Mouse (Mus musculus): Measurements from ENCODE around the gene Vmn1r44. TPM values are rescaled to one million over a fixed set of nuclear protein-coding genes. Genes with fewer than 3 reads are reported as not detected.

Gene Vmn1r44
- polyA plus RNA-seq, 1 experiment from 2014 or later = not detected

Other genes starting within 250 kb of the Vmn1r44 start
- gene Txnrd3, start 239.7 kb upstream of the Vmn1r44 start, polyA plus RNA-seq (2015; fragmentation: Nextera tagmentation; extraction: Ambion mirVana) = 9.4 and 9.6 TPM in 2 replicates
- gene Vmn1r40, start 176.1 kb upstream of the Vmn1r44 start, polyA plus RNA-seq (2015; fragmentation: Nextera tagmentation; extraction: Ambion mirVana) = not detected in 2 replicates
- not detected in 2 replicates for gene Vmn1r41, start 142.9 kb upstream of the Vmn1r44 start, polyA plus RNA-seq (2015; fragmentation: Nextera tagmentation; extraction: Ambion mirVana)
- not detected in 2 replicates for gene Vmn1r42, start 7.2 kb upstream of the Vmn1r44 start, polyA plus RNA-seq (2015; fragmentation: Nextera tagmentation; extraction: Ambion mirVana)
- gene Vmn1r43, start 7.2 kb upstream of the Vmn1r44 start, polyA plus RNA-seq (2015; fragmentation: Nextera tagmentation; extraction: Ambion mirVana) = 0.01 TPM in 2 replicates
- gene Vmn1r45, start 56.9 kb downstream of the Vmn1r44 start, polyA plus RNA-seq (2015; fragmentation: Nextera tagmentation; extraction: Ambion mirVana) = not detected in 2 replicates
- gene Vmn1r46, start 85.7 kb downstream of the Vmn1r44 start, polyA plus RNA-seq (2015; fragmentation: Nextera tagmentation; extraction: Ambion mirVana) = not detected in 2 replicates
- gene Vmn1r47, start 132.5 kb downstream of the Vmn1r44 start, polyA plus RNA-seq (2015; fragmentation: Nextera tagmentation; extraction: Ambion mirVana) = not detected in 2 replicates
- gene Vmn1r48, start 153.2 kb downstream of the Vmn1r44 start, polyA plus RNA-seq (2015; fragmentation: Nextera tagmentation; extraction: Ambion mirVana) = not detected in 2 replicates
- gene Vmn1r49, start 194.8 kb downstream of the Vmn1r44 start, polyA plus RNA-seq (2015; fragmentation: Nextera tagmentation; extraction: Ambion mirVana) = not detected in 2 replicates
- gene Vmn1r50, start 217.8 kb downstream of the Vmn1r44 start, polyA plus RNA-seq (2015; fragmentation: Nextera tagmentation; extraction: Ambion mirVana) = not detected in 2 replicates
- gene Vmn1r51, start 238.9 kb downstream of the Vmn1r44 start, polyA plus RNA-seq (2015; fragmentation: Nextera tagmentation; extraction: Ambion mirVana) = 0.03 TPM in 1 of 2 replicates, not detected in the other

Data from stomach, embryonic 15.5 days (tissue).